Mouse (Mus musculus) spleen, adult 2 months (tissue): ENCODE measurements around the gene Adcy7.
A peak's percentile ranks its signal among the peaks of the same experiment; 100 is the strongest.

ENCODE experiments used
- CTCF ChIP-seq: fragments of 200-500 bp; IDR thresholded peaks from 2 replicates; pipeline ENCODE4 v1.5.1; 2011; ENCODE audit warnings: mild to moderate bottlenecking, inconsistent platforms; ENCODE audit not compliant: insufficient read depth, insufficient read length, insufficient replicate concordance; ENCODE audit errors: extremely low read depth
- POLR2A ChIP-seq: fragments of 200-500 bp; IDR thresholded peaks from 2 replicates; pipeline ENCODE4 v1.6.1; 2011; ENCODE audit warnings: low read depth, low read length, inconsistent platforms

GRCm38 (mm10) chr8:88269107-88269875, 2.9 kb upstream of the Adcy7 start:
- TF ChIP-seq CTCF (peak; percentile 20; the same call in 1 of the 2 replicates), POLR2A (no peak)
